In genomic region chr7:44193466-44193865, GRCm38 (mm10) we compare ENCODE assay signal across 25 mouse cellular contexts. TPM values are rescaled to one million over a fixed set of nuclear protein-coding genes. Genes with fewer than 3 reads are reported as not detected.
"Had no signal": no experiment of that assay in that cellular context is flagged by ENCODE, and none has a peak within 500 bp of the region (broad histone marks: within the 10 kb centered on the region; RNA-seq: fewer than 3 reads in every experiment).

No protein-coding gene starts in this region.

RNA-seq across cellular contexts. Expression of gene Klk1b3, which starts 4.5 kb away (rescaled TPM):
- polyA plus RNA-seq: heart, embryonic 10.5 days; heart, embryonic 11.5 days; heart, embryonic 12.5 days; heart, embryonic 13.5 days; heart, embryonic 14.5 days; heart, embryonic 15.5 days; heart, embryonic 16.5 days; heart, postnatal 0 days; hindbrain, embryonic 10.5 days; hindbrain, embryonic 11.5 days; hindbrain, embryonic 12.5 days; hindbrain, embryonic 13.5 days; hindbrain, embryonic 14.5 days; hindbrain, embryonic 15.5 days; hindbrain, embryonic 16.5 days; hindbrain, postnatal 0 days; inflammation-experienced regulatory T-cells, adult 6 months; intestine, embryonic 14.5 days; intestine, postnatal 0 days; kidney, embryonic 14.5 days; kidney, embryonic 15.5 days had no signal

RNA-seq across cellular contexts. Expression of gene Klk1b24, which starts 5.4 kb away (rescaled TPM):
- polyA plus RNA-seq: heart, embryonic 10.5 days; heart, embryonic 11.5 days; heart, embryonic 12.5 days; heart, embryonic 13.5 days; heart, embryonic 14.5 days; heart, embryonic 15.5 days; heart, embryonic 16.5 days; heart, postnatal 0 days; hindbrain, embryonic 10.5 days; hindbrain, embryonic 12.5 days; hindbrain, embryonic 13.5 days; hindbrain, embryonic 14.5 days; hindbrain, embryonic 15.5 days; hindbrain, embryonic 16.5 days; hindbrain, postnatal 0 days; inflammation-experienced regulatory T-cells, adult 6 months; intestine, embryonic 14.5 days; intestine, embryonic 15.5 days; intestine, embryonic 16.5 days; intestine, postnatal 0 days; kidney, embryonic 14.5 days; kidney, embryonic 15.5 days; kidney, embryonic 16.5 days had no signal

RNA-seq across cellular contexts. Expression of gene Klk1b4, which starts 13.8 kb away (rescaled TPM):
- polyA plus RNA-seq: heart, embryonic 10.5 days; heart, embryonic 11.5 days; heart, embryonic 12.5 days; heart, embryonic 13.5 days; heart, embryonic 14.5 days; heart, embryonic 15.5 days; heart, embryonic 16.5 days; heart, postnatal 0 days; hindbrain, embryonic 10.5 days; hindbrain, embryonic 11.5 days; hindbrain, embryonic 12.5 days; hindbrain, embryonic 13.5 days; hindbrain, embryonic 14.5 days; hindbrain, embryonic 15.5 days; hindbrain, embryonic 16.5 days; hindbrain, postnatal 0 days; inflammation-experienced regulatory T-cells, adult 6 months; intestine, embryonic 14.5 days; intestine, embryonic 15.5 days; intestine, postnatal 0 days; kidney, embryonic 14.5 days; kidney, embryonic 15.5 days; kidney, embryonic 16.5 days; large intestine, adult 2 months had no signal

RNA-seq across cellular contexts. Expression of gene Klk1b5, which starts 22.3 kb away (rescaled TPM):
- polyA plus RNA-seq: heart, embryonic 10.5 days; heart, embryonic 11.5 days; heart, embryonic 12.5 days; heart, embryonic 13.5 days; heart, embryonic 14.5 days; heart, embryonic 15.5 days; heart, embryonic 16.5 days; heart, postnatal 0 days; hindbrain, embryonic 10.5 days; hindbrain, embryonic 11.5 days; hindbrain, embryonic 12.5 days; hindbrain, embryonic 13.5 days; hindbrain, embryonic 14.5 days; hindbrain, embryonic 15.5 days; hindbrain, embryonic 16.5 days; hindbrain, postnatal 0 days; inflammation-experienced regulatory T-cells, adult 6 months; intestine, embryonic 14.5 days; intestine, embryonic 15.5 days; intestine, postnatal 0 days; kidney, embryonic 14.5 days; kidney, embryonic 15.5 days had no signal

RNA-seq across cellular contexts. Expression of gene Klk1, which starts 31.7 kb away (rescaled TPM):
- polyA plus RNA-seq: heart, embryonic 11.5 days; heart, embryonic 12.5 days; heart, embryonic 13.5 days; heart, embryonic 14.5 days; heart, postnatal 0 days; hindbrain, embryonic 10.5 days; hindbrain, embryonic 11.5 days; hindbrain, embryonic 12.5 days; hindbrain, embryonic 13.5 days; hindbrain, embryonic 14.5 days; hindbrain, embryonic 15.5 days; hindbrain, embryonic 16.5 days; hindbrain, postnatal 0 days had no signal
